Mouse (Mus musculus) liver, adult 2 months (tissue): Measurements from ENCODE around the gene Chit1. TPM values are rescaled to one million over a fixed set of nuclear protein-coding genes. Genes with fewer than 3 reads are reported as not detected.

ENCODE experiments used
- DNase-seq: peaks from one replicate; pipeline ENCODE4 v3.0.0-alpha.2; 2011; ENCODE audit warnings: low read depth, low spot score; ENCODE audit errors: extremely low read depth
- H3K27ac ChIP-seq: fragments of 200-500 bp; replicated peaks from 2 replicates; pipeline ENCODE4 v1.5.1; 2012; ENCODE audit warnings: low read depth, mild to moderate bottlenecking, control low read depth, inconsistent platforms, low read length; ENCODE audit not compliant: insufficient read depth
- H3K27me3 ChIP-seq: fragments of 200-500 bp; 2 replicates; pipeline ENCODE4 v1.6.1; 2012; ENCODE audit warnings: mild to moderate bottlenecking, moderate library complexity, low read length, inconsistent platforms; ENCODE audit not compliant: control insufficient read depth, insufficient read depth
- H3K36me3 ChIP-seq: fragments of 200-500 bp; 2 replicates; pipeline ENCODE4 v1.6.1; 2012; ENCODE audit warnings: low read length, inconsistent platforms; ENCODE audit not compliant: control insufficient read depth, insufficient read depth
- H3K4me1 ChIP-seq: fragments of 200-500 bp; 2 replicates; pipeline ENCODE4 v1.6.1; 2011; ENCODE audit warnings: low read length; ENCODE audit not compliant: control insufficient read depth, insufficient read depth
- H3K4me3 ChIP-seq: fragments of 200-500 bp; 2 replicates; pipeline ENCODE4 v1.5.1; 2011; ENCODE audit warnings: low read depth, mild to moderate bottlenecking, control low read depth, low read length, moderate library complexity; ENCODE audit not compliant: insufficient read depth
- H3K79me2 ChIP-seq: fragments of 200-500 bp; 2 replicates; pipeline ENCODE4 v1.6.1; 2012; ENCODE audit warnings: inconsistent platforms, mild to moderate bottlenecking, low read length, moderate library complexity; ENCODE audit not compliant: control insufficient read depth, insufficient read depth
- H3K9ac ChIP-seq: fragments of 200-500 bp; 2 replicates; pipeline ENCODE4 v1.6.1; 2012; ENCODE audit warnings: low read depth, mild to moderate bottlenecking, control low read depth, inconsistent platforms, low read length
- CTCF ChIP-seq: fragments of 200-500 bp; IDR thresholded peaks from 2 replicates; pipeline ENCODE4 v1.5.1; 2011; ENCODE audit warnings: low read depth, low read length, control low read depth
- POLR2A ChIP-seq: fragments of 200-500 bp; IDR thresholded peaks from 2 replicates; pipeline ENCODE4 v1.6.1; 2011; ENCODE audit warnings: low read length, control low read depth; ENCODE audit not compliant: insufficient read depth; ENCODE audit errors: extremely low read depth
- WGBS: fragments of 180-500 bp; shearing (Covaris S2); methylation state at CpG from one replicate; pipeline ENCODE4 v1.1.7; 2018; 5-methylcytosine and 5-hydroxymethylcytosine counted together
- polyA plus RNA-seq: library from polyadenylated mRNA; depleted of rRNA; stranded (reverse); fragments of >200 nt; gene quantifications from 2 replicates; pipeline ENCODE4 v1.2.3, GENCODE M21; 2012
- total RNA-seq: library from RNA; depleted of rRNA; stranded (reverse); fragments of >200 nt; gene quantifications from 2 replicates; pipeline ENCODE4 v1.2.3, GENCODE M21; 2014

Gene Chit1
- total and polyA plus RNA-seq, 2 experiments = not detected

GRCm38 (mm10) chr1:134164454-134164853 lies 53.4 kb downstream of the Chit1 start:
- Histone ChIP-seq H3K79me2 (no peaks in the 10 kb centered on the region), H3K27ac (no peak overlapping the region), H3K27me3 (no peaks in the 10 kb centered on the region), H3K36me3 (no peaks in the 10 kb centered on the region), H3K4me1 (no peaks in the 10 kb centered on the region), H3K4me3 (no peak overlapping the region), H3K9ac (no peak overlapping the region)
- WGBS = 52% methylated on average over 4 of the region's 4 CpGs
- DNase-seq = no peak
- no peak for TF ChIP-seq CTCF
- no peak for TF ChIP-seq POLR2A

DNA sequence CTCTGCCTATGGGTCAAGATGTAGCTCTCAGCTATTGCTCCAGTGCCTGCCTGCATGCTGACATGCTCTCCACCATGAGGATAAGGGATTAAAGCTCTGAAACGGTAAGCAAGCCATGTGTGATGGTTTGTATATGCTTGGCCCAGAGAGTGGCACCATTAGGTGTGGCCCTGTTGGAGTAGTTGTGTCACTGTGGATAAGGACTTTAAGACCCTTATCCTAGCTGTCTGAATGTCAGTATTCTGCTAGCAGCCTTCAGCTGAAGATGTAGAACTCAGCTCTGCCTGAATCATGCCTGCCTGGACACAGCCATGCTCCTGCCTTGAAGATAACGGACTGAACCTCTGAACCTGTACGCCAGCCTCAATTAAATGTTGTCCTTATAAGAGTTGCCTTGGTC lies 55.5 kb downstream of the Chit1 start:
- TF ChIP-seq POLR2A = no peak
- TF ChIP-seq CTCF = no peak
- 98% methylated on average over 3 of the region's 3 CpGs for WGBS
- H3K9ac ChIP-seq = no peak overlapping the region
- H3K27me3 ChIP-seq = no peaks in the 10 kb centered on the region
- H3K4me1 ChIP-seq = no peaks in the 10 kb centered on the region
- no peaks in the 10 kb centered on the region for H3K79me2 ChIP-seq
- no peak overlapping the region for H3K27ac ChIP-seq
- no peaks in the 10 kb centered on the region for H3K36me3 ChIP-seq
- no peak overlapping the region for H3K4me3 ChIP-seq
- no peak for DNase-seq

DNA sequence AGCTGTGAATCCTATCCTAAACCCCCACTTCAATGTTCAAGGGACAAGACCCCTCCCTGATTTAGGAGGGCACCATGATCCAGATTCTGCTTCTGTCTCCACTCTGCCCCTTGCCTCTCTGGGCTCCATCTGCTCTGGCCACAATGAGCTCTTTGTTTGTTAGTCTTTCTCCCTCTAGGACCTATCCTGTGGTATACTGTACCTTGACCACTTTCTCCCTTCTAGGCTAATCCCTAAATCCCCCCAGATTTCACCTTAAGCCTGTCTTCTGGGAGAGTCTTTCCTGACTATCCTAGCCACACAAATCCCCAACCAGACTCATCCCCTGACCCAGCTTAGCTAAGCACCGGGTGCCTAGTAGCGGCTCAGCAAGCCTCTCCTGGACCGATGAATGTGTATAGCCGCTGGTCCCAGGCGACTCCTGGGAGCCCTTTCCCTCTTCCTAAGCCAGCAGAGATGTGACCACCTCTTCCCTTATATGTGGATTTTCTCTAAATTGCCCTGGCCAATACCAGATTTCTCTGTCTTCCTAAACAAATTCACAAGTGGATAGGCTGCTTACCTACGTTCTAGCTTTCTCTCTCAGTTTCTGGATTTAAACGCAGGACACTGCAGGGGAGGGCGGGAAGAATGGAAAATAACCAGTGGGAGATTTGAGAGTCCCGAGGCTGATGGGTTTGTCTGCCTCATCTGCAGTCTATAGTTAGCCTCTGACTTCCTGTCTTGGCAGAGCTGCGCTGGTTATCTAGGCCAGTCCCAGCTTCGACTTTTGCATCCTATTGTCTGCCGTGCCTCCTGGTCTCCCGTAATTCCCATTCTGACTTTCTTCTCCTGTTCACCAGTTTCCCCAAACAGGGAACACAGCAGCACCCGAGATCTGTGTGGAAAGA lies 56.6 kb downstream of the Chit1 start:
- H3K4me1 ChIP-seq = no peaks in the 10 kb centered on the region
- WGBS = 72% methylated on average over 14 of the region's 14 CpGs
- H3K79me2 ChIP-seq = no peaks in the 10 kb centered on the region
- H3K9ac ChIP-seq = no peak overlapping the region
- no peaks in the 10 kb centered on the region for H3K27me3 ChIP-seq
- H3K27ac ChIP-seq = no peak overlapping the region
- TF ChIP-seq CTCF (no peak), POLR2A (no peak)
- no peaks in the 10 kb centered on the region for H3K36me3 ChIP-seq
- H3K4me3 ChIP-seq = no peak overlapping the region
- DNase-seq = no peak

- no peaks in the 10 kb centered on the region for H3K36me3 ChIP-seq
- WGBS = 80% methylated on average over 3 of the region's 3 CpGs
- no peak overlapping the region for H3K9ac ChIP-seq
- no peaks in the 10 kb centered on the region for H3K79me2 ChIP-seq
- no peak for DNase-seq
- H3K4me3 ChIP-seq = no peak overlapping the region
- no peak for TF ChIP-seq CTCF
- TF ChIP-seq POLR2A = no peak
- H3K27ac ChIP-seq = no peak overlapping the region
- peaks cover 3% of the 10 kb centered on the region; the same call in 1 of the 2 replicates for H3K4me1 ChIP-seq
- H3K27me3 ChIP-seq = no peaks in the 10 kb centered on the region
Observed at GRCm38 (mm10) chr1:134168567-134168966, 57.5 kb downstream of the Chit1 start.

- DNase-seq = no peak
- H3K27ac ChIP-seq = no peak overlapping the region
- H3K79me2 ChIP-seq = no peaks in the 10 kb centered on the region
- no peaks in the 10 kb centered on the region for H3K36me3 ChIP-seq
- TF ChIP-seq CTCF = no peak
- TF ChIP-seq POLR2A = no peak
- no peaks in the 10 kb centered on the region for H3K27me3 ChIP-seq
- H3K4me1 ChIP-seq = peaks cover 3% of the 10 kb centered on the region; the same call in 1 of the 2 replicates
- no peak overlapping the region for H3K9ac ChIP-seq
- no peak overlapping the region for H3K4me3 ChIP-seq
- WGBS = 94% methylated on average over 8 of the region's 8 CpGs
Observed at GRCm38 (mm10) chr1:134168985-134169697, 58.1 kb downstream of the Chit1 start.

- Histone ChIP-seq H3K79me2 (no peaks in the 10 kb centered on the region), H3K27ac (no peak overlapping the region), H3K4me3 (no peak overlapping the region), H3K36me3 (no peaks in the 10 kb centered on the region), H3K9ac (no peak overlapping the region), H3K27me3 (no peaks in the 10 kb centered on the region), H3K4me1 (peaks cover 3% of the 10 kb centered on the region; the same call in 1 of the 2 replicates)
- WGBS = 19% methylated on average over 7 of the region's 7 CpGs
- DNase-seq = peak; percentile 83
- TF ChIP-seq CTCF (no peak), POLR2A (no peak)
Observed at GRCm38 (mm10) chr1:134173081-134173480, 62.0 kb downstream of the Chit1 start.
